Mouse (Mus musculus) right cerebral cortex, postnatal 4 days (tissue): ENCODE results near the gene Hs2st1.

Experiments
- DNase-seq: peaks from one replicate; pipeline ENCODE4 v3.0.0-alpha.2; 2022

Hs2st1 gene

GRCm38 (mm10) chr3:144433039-144433438 is 136.9 kb downstream of the Hs2st1 start:
- no peak for DNase-seq

GRCm38 (mm10) chr3:144432143-144432577 is 137.8 kb downstream of the Hs2st1 start:
- no peak for DNase-seq

- DNase-seq = no peak
Observed at GRCm38 (mm10) chr3:144428514-144429431, 141.2 kb downstream of the Hs2st1 start.

- DNase-seq = peak; percentile 53
Observed at GRCm38 (mm10) chr3:144425041-144425448, 144.9 kb downstream of the Hs2st1 start.

- DNase-seq = no peak
Observed at GRCm38 (mm10) chr3:144421404-144422180, 148.4 kb downstream of the Hs2st1 start.

- no peak for DNase-seq
Observed at GRCm38 (mm10) chr3:144413821-144414220, 156.2 kb downstream of the Hs2st1 start.

GRCm38 (mm10) chr3:144412538-144413272 is 157.3 kb downstream of the Hs2st1 start:
- DNase-seq = no peak

GRCm38 (mm10) chr3:144411650-144412278 is 158.2 kb downstream of the Hs2st1 start:
- DNase-seq = no peak

GRCm38 (mm10) chr3:144411051-144411542 is 158.9 kb downstream of the Hs2st1 start:
- DNase-seq = no peak

GRCm38 (mm10) chr3:144408953-144409352 is 161.0 kb downstream of the Hs2st1 start:
- no peak for DNase-seq

- DNase-seq = no peak
Observed at GRCm38 (mm10) chr3:144405331-144405730, 164.7 kb downstream of the Hs2st1 start.

- no peak for DNase-seq
Observed at GRCm38 (mm10) chr3:144401292-144401691, 168.7 kb downstream of the Hs2st1 start.

- DNase-seq = no peak
Observed at GRCm38 (mm10) chr3:144400870-144401269, 169.1 kb downstream of the Hs2st1 start.

- no peak for DNase-seq
Observed at GRCm38 (mm10) chr3:144400374-144400773, 169.6 kb downstream of the Hs2st1 start.

GRCm38 (mm10) chr3:144399358-144400096 is 170.5 kb downstream of the Hs2st1 start:
- DNase-seq = peak; percentile 98

- no peak for DNase-seq
Observed at GRCm38 (mm10) chr3:144398166-144398565, 171.8 kb downstream of the Hs2st1 start.

GRCm38 (mm10) chr3:144396478-144396877 is 173.5 kb downstream of the Hs2st1 start:
- peak; percentile 38 for DNase-seq

- DNase-seq = no peak
Observed at GRCm38 (mm10) chr3:144394454-144394943, 175.5 kb downstream of the Hs2st1 start.

GRCm38 (mm10) chr3:144386446-144386845 is 183.5 kb downstream of the Hs2st1 start:
- no peak for DNase-seq

- no peak for DNase-seq
Observed at GRCm38 (mm10) chr3:144384648-144385047, 185.3 kb downstream of the Hs2st1 start.

GRCm38 (mm10) chr3:144381431-144381980 is 188.5 kb downstream of the Hs2st1 start:
- DNase-seq = no peak
